ENCODE assay signal across 10 mouse cellular contexts in genomic region chr17:47150636-47151035, GRCm38 (mm10).
DNase-seq lines count a peak whose midpoint lies in the region; ATAC-seq and TF ChIP-seq lines count a peak whose summit lies in the region.
"Had no signal": no experiment of that assay in that cellular context is flagged by ENCODE, and none has a peak within 500 bp of the region (broad histone marks: within the 10 kb centered on the region; RNA-seq: fewer than 3 reads in every experiment).

No protein-coding gene starts in this region.

- H3K36me3 ChIP-seq in intestine, embryonic 14.5 days (ENCODE audit: control insufficient read depth, insufficient read depth, low read length): 0 out of 2 replicates have a peak, but pooled peaks cover 6% of the 10 kb centered on the region
- no peaks in the 10 kb centered on the region for H3K36me3 ChIP-seq in intestine, embryonic 16.5 days (ENCODE audit: control insufficient read depth, insufficient read depth, low read length)
- peaks cover 38% of the 10 kb centered on the region for H3K36me3 ChIP-seq in midbrain, embryonic 10.5 days
- H3K36me3 ChIP-seq in midbrain, embryonic 11.5 days (ENCODE audit: control insufficient read depth, insufficient read depth, low read length): no peaks in the 10 kb centered on the region
- no peaks in the 10 kb centered on the region; the same call in 1 of the 2 replicates for H3K36me3 ChIP-seq in hindbrain, embryonic 14.5 days (replicated peaks; ENCODE audit: control insufficient read depth, insufficient read depth)

- peaks cover 48% of the 10 kb centered on the region for H3K4me1 ChIP-seq in intestine, embryonic 14.5 days (replicated peaks; ENCODE audit: control insufficient read depth, insufficient read depth, low read length)
- peaks cover 23% of the 10 kb centered on the region for H3K4me1 ChIP-seq in intestine, embryonic 16.5 days (ENCODE audit: control insufficient read depth, insufficient read depth, low read length)
- H3K4me1 ChIP-seq in midbrain, embryonic 10.5 days: peaks cover 53% of the 10 kb centered on the region
- H3K4me1 ChIP-seq in midbrain, embryonic 11.5 days (ENCODE audit: control insufficient read depth, insufficient read depth, low read length): peaks cover 11% of the 10 kb centered on the region
- peaks cover 30% of the 10 kb centered on the region for H3K4me1 ChIP-seq in hindbrain, embryonic 14.5 days (replicated peaks; ENCODE audit: control insufficient read depth, insufficient read depth, low read length)
- peaks cover 23% of the 10 kb centered on the region for H3K4me1 ChIP-seq in olfactory bulb, adult 2 months (ENCODE audit: control insufficient read depth, insufficient read depth, low read length)

- 83% methylated on average over 6 of the region's 6 CpGs for WGBS in intestine, embryonic 14.5 days
- 73% methylated on average over 6 of the region's 6 CpGs for WGBS in intestine, embryonic 16.5 days
- 91% methylated on average over 6 of the region's 6 CpGs for WGBS in midbrain, embryonic 10.5 days
- 88% methylated on average over 6 of the region's 6 CpGs for WGBS in midbrain, embryonic 11.5 days
- WGBS in hindbrain, embryonic 14.5 days: 94% methylated on average over 6 of the region's 6 CpGs
- WGBS in olfactory bulb, adult 2 months: 88% methylated on average over 6 of the region's 6 CpGs

- no peak overlapping the region for H3K9ac ChIP-seq in intestine, embryonic 14.5 days (ENCODE audit: low read length)
- no peak overlapping the region for H3K9ac ChIP-seq in intestine, embryonic 16.5 days (ENCODE audit: low read depth, low read length)
- H3K9ac ChIP-seq in midbrain, embryonic 11.5 days (ENCODE audit: low read length): no peak overlapping the region
- H3K9ac ChIP-seq in hindbrain, embryonic 14.5 days: 0 out of 2 replicates have a peak overlapping the region, but pooled peaks have one; percentile 39
- H3K9ac ChIP-seq: liver, embryonic 14.5 days had no signal

- no peak for TF ChIP-seq CTCF in olfactory bulb, adult 2 months (IDR thresholded peaks at IDR 0.05; ENCODE audit: insufficient read depth, low read depth, low read length)

- TF ChIP-seq POLR2A in olfactory bulb, adult 2 months (IDR thresholded peaks at IDR 0.05; ENCODE audit: insufficient read depth, low read depth, low read length): no peak

- no peak for ATAC-seq in intestine, embryonic 14.5 days (replicated peaks; ENCODE audit: low FRiP score, low TSS enrichment, low read depth)
- no peak for ATAC-seq in intestine, embryonic 16.5 days
- no peak for ATAC-seq in midbrain, embryonic 11.5 days (ENCODE audit: low FRiP score)
- no peak for ATAC-seq in hindbrain, embryonic 14.5 days (ENCODE audit: low FRiP score)
- ATAC-seq in megakaryocyte-erythroid progenitor cell, adult 5-6 weeks (replicated peaks; ENCODE audit: low FRiP score, low TSS enrichment, poor library complexity, severe bottlenecking): no peak

- peaks cover 3% of the 10 kb centered on the region; the same call in 1 of the 2 replicates for H3K9me3 ChIP-seq in intestine, embryonic 14.5 days (ENCODE audit: control insufficient read depth, low read length)
- H3K9me3 ChIP-seq in intestine, embryonic 16.5 days (ENCODE audit: control insufficient read depth, low read length): no peaks in the 10 kb centered on the region
- no peaks in the 10 kb centered on the region for H3K9me3 ChIP-seq in midbrain, embryonic 10.5 days (replicated peaks)
- no peaks in the 10 kb centered on the region for H3K9me3 ChIP-seq in midbrain, embryonic 11.5 days (ENCODE audit: control insufficient read depth, low read length)
- H3K9me3 ChIP-seq in hindbrain, embryonic 14.5 days (ENCODE audit: control insufficient read depth, low read length): no peaks in the 10 kb centered on the region

- peak overlapping the region; percentile 30; the same call in 1 of the 2 replicates for H3K27ac ChIP-seq in intestine, embryonic 14.5 days (ENCODE audit: low read depth)
- no peak overlapping the region for H3K27ac ChIP-seq in intestine, embryonic 16.5 days (ENCODE audit: low read length)
- 0 out of 2 replicates have a peak overlapping the region, but pooled peaks have one; percentile 68 for H3K27ac ChIP-seq in midbrain, embryonic 10.5 days (replicated peaks)
- no peak overlapping the region for H3K27ac ChIP-seq in midbrain, embryonic 11.5 days (ENCODE audit: low read depth, low read length)
- peak overlapping the region; percentile 83 for H3K27ac ChIP-seq in hindbrain, embryonic 14.5 days
- peak overlapping the region; percentile 90; the same call in 1 of the 2 replicates for H3K27ac ChIP-seq in olfactory bulb, adult 2 months (ENCODE audit: insufficient read depth, low read depth, low read length)
- H3K27ac ChIP-seq: liver, embryonic 14.5 days had no signal

- H3K27me3 ChIP-seq in intestine, embryonic 14.5 days (replicated peaks; ENCODE audit: control insufficient read depth, insufficient read depth, low read length): no peaks in the 10 kb centered on the region
- no peaks in the 10 kb centered on the region for H3K27me3 ChIP-seq in intestine, embryonic 16.5 days (replicated peaks; ENCODE audit: control insufficient read depth, insufficient read depth, low read length)
- H3K27me3 ChIP-seq in midbrain, embryonic 10.5 days (ENCODE audit: low read depth, poor library complexity, severe bottlenecking): no peaks in the 10 kb centered on the region
- no peaks in the 10 kb centered on the region for H3K27me3 ChIP-seq in midbrain, embryonic 11.5 days (ENCODE audit: control insufficient read depth, insufficient read depth, low read length)
- H3K27me3 ChIP-seq in hindbrain, embryonic 14.5 days (ENCODE audit: control insufficient read depth, insufficient read depth, low read length): no peaks in the 10 kb centered on the region

- H3K4me2 ChIP-seq in intestine, embryonic 14.5 days (ENCODE audit: low read length): peak overlapping the region; percentile 40; the same call in 1 of the 2 replicates
- no peak overlapping the region for H3K4me2 ChIP-seq in intestine, embryonic 16.5 days (ENCODE audit: low read depth, low read length)
- H3K4me2 ChIP-seq in midbrain, embryonic 11.5 days: no peak overlapping the region
- peak overlapping the region; percentile 58; the same call in 1 of the 2 replicates for H3K4me2 ChIP-seq in hindbrain, embryonic 14.5 days (replicated peaks)

- no peak overlapping the region for H3K4me3 ChIP-seq in intestine, embryonic 14.5 days (ENCODE audit: low read depth, low read length)
- no peak overlapping the region for H3K4me3 ChIP-seq in intestine, embryonic 16.5 days (ENCODE audit: low read length)
- no peak overlapping the region for H3K4me3 ChIP-seq in midbrain, embryonic 10.5 days
- H3K4me3 ChIP-seq in midbrain, embryonic 11.5 days (ENCODE audit: low read depth, low read length): no peak overlapping the region
- no peak overlapping the region for H3K4me3 ChIP-seq in hindbrain, embryonic 14.5 days (replicated peaks; ENCODE audit: low read length)
- no peak overlapping the region for H3K4me3 ChIP-seq in olfactory bulb, adult 2 months (ENCODE audit: insufficient read depth, low read depth, low read length)

- DNase-seq in intestine, embryonic 14.5 days (ENCODE audit: low spot score): no peak
- DNase-seq in midbrain, embryonic 10.5 days (ENCODE audit: low spot score): no peak
- no peak for DNase-seq in midbrain, embryonic 11.5 days (ENCODE audit: low spot score, missing footprints)
- DNase-seq in hindbrain, embryonic 14.5 days (ENCODE audit: low spot score): no peak
- no peak for DNase-seq in layer of hippocampus, adult 18-20 months (ENCODE audit: low spot score in 2 of 2)
- DNase-seq: adrenal gland, postnatal 36 days had no signal

Comparison
In these comparisons a context has a peak if more than half of its experiments do, and no peak if none do; other contexts are left out.
1. H3K27ac ChIP-seq: peak in intestine, embryonic 14.5 days (single experiment), midbrain, embryonic 10.5 days (single experiment), hindbrain, embryonic 14.5 days (single experiment) and olfactory bulb, adult 2 months (single experiment); none in intestine, embryonic 16.5 days (single experiment) and midbrain, embryonic 11.5 days (single experiment).
2. H3K4me2 ChIP-seq: peak in intestine, embryonic 14.5 days (single experiment) and hindbrain, embryonic 14.5 days (single experiment); none in intestine, embryonic 16.5 days (single experiment) and midbrain, embryonic 11.5 days (single experiment).